Mouse (Mus musculus): ENCODE results near the gene Shmt2. TPM values are rescaled to one million over a fixed set of nuclear protein-coding genes. Genes with fewer than 3 reads are reported as not detected.

Shmt2 gene
- polyA plus RNA-seq, 2 experiments = 88.2 to 88.6 TPM

DNA sequence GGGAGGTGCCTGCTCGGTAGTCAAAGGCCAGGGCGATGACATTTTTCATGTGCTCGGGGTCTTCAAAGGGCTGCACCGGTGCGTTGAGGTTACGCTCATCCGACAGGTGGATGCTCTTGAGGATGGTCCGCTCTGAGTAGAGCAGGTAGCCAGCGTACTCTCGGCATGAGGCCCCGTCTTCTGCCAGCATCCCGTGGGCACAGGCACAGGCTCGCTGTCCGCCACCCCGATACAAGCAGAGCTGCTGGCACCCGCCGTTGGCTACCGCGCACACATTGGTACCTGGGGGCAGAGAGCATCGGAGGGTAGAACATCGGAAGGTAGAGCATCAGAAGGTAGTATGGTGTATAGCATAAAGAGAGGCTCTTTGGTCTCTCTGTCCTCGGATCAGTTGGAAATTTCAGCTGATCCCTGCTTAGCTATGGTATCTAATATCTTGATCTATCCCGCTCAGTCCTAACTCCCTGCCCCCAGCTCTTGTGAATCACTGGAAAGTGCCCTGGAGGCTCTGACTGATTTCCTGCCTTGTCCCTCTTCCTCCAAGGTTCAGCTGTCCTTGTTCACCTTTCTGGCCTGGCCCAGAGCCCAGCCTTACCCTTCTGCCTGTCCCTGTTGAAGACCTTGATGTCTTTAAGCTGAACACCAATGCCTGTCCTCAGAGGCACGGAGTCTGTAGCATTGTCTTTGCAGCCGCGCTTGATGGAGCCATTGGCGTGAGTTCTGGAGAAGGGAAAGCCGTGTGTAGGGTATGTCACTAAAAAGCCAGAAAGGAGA is 44.5 kb upstream of the Shmt2 start:
- no peaks in the 10 kb centered on the region for H3K36me3 ChIP-seq (replicated peaks; ENCODE audit: control insufficient read depth, insufficient read depth, low read depth)
- H3K4me3 ChIP-seq (ENCODE audit: insufficient read depth in 1 of 2, low read depth in 2 of 2, low read length in 2 of 2) = no peak overlapping the region
- no peak overlapping the region for H3K9ac ChIP-seq (replicated peaks)
- ATAC-seq (ENCODE audit: insufficient read depth) (no peak), DNase-seq (ENCODE audit: low read depth in 3 of 3, low spot score in 3 of 3) (no peak)
- TF ChIP-seq EP300 (IDR thresholded peaks at IDR 0.05; ENCODE audit: low read depth) (no peak), CTCF (IDR thresholded peaks at IDR 0.05; ENCODE audit: low read depth) (no peak)
- no peak overlapping the region for H3K4me2 ChIP-seq (ENCODE audit: low read depth)
- H3K27ac ChIP-seq = no peak overlapping the region
- peaks cover 7 to 15% of the 10 kb centered on the region in 2 experiments for H3K4me1 ChIP-seq (replicated peaks; ENCODE audit: control insufficient read depth in 2 of 2, insufficient read depth in 2 of 2, low read length in 1 of 2)
- WGBS (ENCODE audit: insufficient replicate concordance) = 81% methylated on average over 28 of the region's 28 CpGs
- H3K9me3 ChIP-seq (ENCODE audit: control insufficient read depth, low read length) = no peaks in the 10 kb centered on the region
- H3K27me3 ChIP-seq (ENCODE audit: control insufficient read depth, insufficient read depth, low read length) = no peaks in the 10 kb centered on the region

DNA sequence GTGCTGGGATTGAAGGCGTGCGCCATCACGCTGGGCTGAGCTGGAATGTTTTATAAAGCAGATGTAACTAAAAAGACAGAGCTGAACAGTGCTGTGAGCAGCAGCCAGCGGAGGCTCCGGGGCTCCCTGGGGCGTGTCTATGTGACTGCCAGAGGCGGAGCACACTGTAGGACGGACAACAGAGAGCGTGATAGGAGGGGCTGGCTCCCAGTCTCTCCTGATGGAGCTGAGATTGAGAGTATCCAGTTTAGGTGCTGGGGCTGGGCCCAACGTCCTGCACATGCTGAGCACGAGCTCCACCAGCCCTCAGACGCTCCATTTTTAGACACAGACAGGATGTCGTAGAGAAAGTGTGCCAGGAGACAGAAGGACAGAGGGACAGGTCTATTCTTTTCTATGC is 42.1 kb upstream of the Shmt2 start:
- no peak for TF ChIP-seq EP300 (IDR thresholded peaks at IDR 0.05; ENCODE audit: low read depth)
- no peak for TF ChIP-seq CTCF (IDR thresholded peaks at IDR 0.05; ENCODE audit: low read depth)
- Histone ChIP-seq H3K4me2 (ENCODE audit: low read depth) (no peak overlapping the region), H3K9ac (replicated peaks) (no peak overlapping the region), H3K27me3 (ENCODE audit: control insufficient read depth, insufficient read depth, low read length) (no peaks in the 10 kb centered on the region), H3K9me3 (ENCODE audit: control insufficient read depth, low read length) (no peaks in the 10 kb centered on the region), H3K36me3 (replicated peaks; ENCODE audit: control insufficient read depth, insufficient read depth, low read depth) (no peaks in the 10 kb centered on the region; the same call in 1 of the 2 replicates), H3K4me1 (replicated peaks; ENCODE audit: control insufficient read depth in 2 of 2, insufficient read depth in 2 of 2, low read length in 1 of 2) (no peaks in the 10 kb centered on the region), H3K4me3 (ENCODE audit: insufficient read depth in 1 of 2, low read depth in 2 of 2, low read length in 2 of 2) (no peak overlapping the region), H3K27ac (no peak overlapping the region)
- DNase-seq (ENCODE audit: low read depth in 3 of 3, low spot score in 3 of 3) (no peak), ATAC-seq (ENCODE audit: insufficient read depth) (no peak)
- WGBS (ENCODE audit: insufficient replicate concordance) = 38% methylated on average over 13 of the region's 13 CpGs

GRCm38 (mm10) chr10:127563840-127564239 is 41.6 kb upstream of the Shmt2 start:
- H3K27me3 ChIP-seq (ENCODE audit: control insufficient read depth, insufficient read depth, low read length) = no peaks in the 10 kb centered on the region
- no peaks in the 10 kb centered on the region for H3K9me3 ChIP-seq (ENCODE audit: control insufficient read depth, low read length)
- ATAC-seq (ENCODE audit: insufficient read depth) = no peak
- no peaks in the 10 kb centered on the region; the same call in 1 of the 2 replicates for H3K36me3 ChIP-seq (replicated peaks; ENCODE audit: control insufficient read depth, insufficient read depth, low read depth)
- H3K4me3 ChIP-seq (ENCODE audit: insufficient read depth in 1 of 2, low read depth in 2 of 2, low read length in 2 of 2) = no peak overlapping the region
- no peak overlapping the region for H3K9ac ChIP-seq (replicated peaks)
- TF ChIP-seq CTCF (IDR thresholded peaks at IDR 0.05; ENCODE audit: low read depth) (no peak), EP300 (IDR thresholded peaks at IDR 0.05; ENCODE audit: low read depth) (no peak)
- DNase-seq (ENCODE audit: low read depth in 3 of 3, low spot score in 3 of 3) = no peak
- 26% methylated on average over 8 of the region's 8 CpGs for WGBS (ENCODE audit: insufficient replicate concordance)
- H3K4me2 ChIP-seq (ENCODE audit: low read depth) = no peak overlapping the region
- no peak overlapping the region for H3K27ac ChIP-seq
- no peaks in the 10 kb centered on the region for H3K4me1 ChIP-seq (replicated peaks; ENCODE audit: control insufficient read depth in 2 of 2, insufficient read depth in 2 of 2, low read length in 1 of 2)

- no peak overlapping the region for H3K4me2 ChIP-seq (ENCODE audit: low read depth)
- H3K27me3 ChIP-seq (ENCODE audit: control insufficient read depth, insufficient read depth, low read length) = no peaks in the 10 kb centered on the region
- DNase-seq (ENCODE audit: low read depth in 3 of 3, low spot score in 3 of 3) (no peak), ATAC-seq (ENCODE audit: insufficient read depth) (no peak)
- H3K4me1 ChIP-seq (replicated peaks; ENCODE audit: control insufficient read depth in 2 of 2, insufficient read depth in 2 of 2, low read length in 1 of 2) = no peaks in the 10 kb centered on the region
- TF ChIP-seq EP300 (IDR thresholded peaks at IDR 0.05; ENCODE audit: low read depth) (no peak), CTCF (IDR thresholded peaks at IDR 0.05; ENCODE audit: low read depth) (peak; percentile 46)
- no peak overlapping the region for H3K27ac ChIP-seq
- H3K9me3 ChIP-seq (ENCODE audit: control insufficient read depth, low read length) = no peaks in the 10 kb centered on the region
- H3K36me3 ChIP-seq (replicated peaks; ENCODE audit: control insufficient read depth, insufficient read depth, low read depth) = no peaks in the 10 kb centered on the region; the same call in 1 of the 2 replicates
- no peak overlapping the region for H3K9ac ChIP-seq (replicated peaks)
- H3K4me3 ChIP-seq (ENCODE audit: insufficient read depth in 1 of 2, low read depth in 2 of 2, low read length in 2 of 2) = no peak overlapping the region
Measured at GRCm38 (mm10) chr10:127561145-127561544, 38.9 kb upstream of the Shmt2 start.

- H3K27ac ChIP-seq = no peak overlapping the region
Measured at GRCm38 (mm10) chr10:127557397-127557796, 35.2 kb upstream of the Shmt2 start.

More at GRCm38 (mm10) chr10:127557397-127557796, 35.2 kb upstream of the Shmt2 start:
- no peaks in the 10 kb centered on the region for H3K27me3 ChIP-seq (ENCODE audit: control insufficient read depth, insufficient read depth, low read length)
- no peaks in the 10 kb centered on the region; the same call in 1 of the 2 replicates for H3K36me3 ChIP-seq (replicated peaks; ENCODE audit: control insufficient read depth, insufficient read depth, low read depth)
- no peak overlapping the region for H3K4me2 ChIP-seq (ENCODE audit: low read depth)
- H3K4me3 ChIP-seq (ENCODE audit: insufficient read depth in 1 of 2, low read depth in 2 of 2, low read length in 2 of 2) = no peak overlapping the region
- no peak overlapping the region for H3K9ac ChIP-seq (replicated peaks)
- WGBS (ENCODE audit: insufficient replicate concordance) = 75% methylated on average over 13 of the region's 13 CpGs
- DNase-seq (ENCODE audit: low read depth in 3 of 3, low spot score in 3 of 3) (no peak), ATAC-seq (ENCODE audit: insufficient read depth) (no peak)
- H3K4me1 ChIP-seq (replicated peaks; ENCODE audit: control insufficient read depth in 2 of 2, insufficient read depth in 2 of 2, low read length in 1 of 2) = no peaks in the 10 kb centered on the region
- TF ChIP-seq CTCF (IDR thresholded peaks at IDR 0.05; ENCODE audit: low read depth) = peak; percentile 53
- no peak for TF ChIP-seq EP300 (IDR thresholded peaks at IDR 0.05; ENCODE audit: low read depth)
- no peaks in the 10 kb centered on the region for H3K9me3 ChIP-seq (ENCODE audit: control insufficient read depth, low read length)
